Mouse (Mus musculus) right cerebral cortex, postnatal 36 days (tissue): ENCODE data around the gene Crot.
"Not testable (repeated sequence)": the region's sequence is repeated elsewhere in the genome, so short reads cannot be mapped to it uniquely, and the experiment has no call there.

Experiments
- DNase-seq, 2 experiments: peaks; one replicate each; pipeline ENCODE4 v3.0.0; 2022; ENCODE audit warnings: low spot score in 2 of 2, mixed read lengths in 1 of 2

Gene Crot

DNA sequence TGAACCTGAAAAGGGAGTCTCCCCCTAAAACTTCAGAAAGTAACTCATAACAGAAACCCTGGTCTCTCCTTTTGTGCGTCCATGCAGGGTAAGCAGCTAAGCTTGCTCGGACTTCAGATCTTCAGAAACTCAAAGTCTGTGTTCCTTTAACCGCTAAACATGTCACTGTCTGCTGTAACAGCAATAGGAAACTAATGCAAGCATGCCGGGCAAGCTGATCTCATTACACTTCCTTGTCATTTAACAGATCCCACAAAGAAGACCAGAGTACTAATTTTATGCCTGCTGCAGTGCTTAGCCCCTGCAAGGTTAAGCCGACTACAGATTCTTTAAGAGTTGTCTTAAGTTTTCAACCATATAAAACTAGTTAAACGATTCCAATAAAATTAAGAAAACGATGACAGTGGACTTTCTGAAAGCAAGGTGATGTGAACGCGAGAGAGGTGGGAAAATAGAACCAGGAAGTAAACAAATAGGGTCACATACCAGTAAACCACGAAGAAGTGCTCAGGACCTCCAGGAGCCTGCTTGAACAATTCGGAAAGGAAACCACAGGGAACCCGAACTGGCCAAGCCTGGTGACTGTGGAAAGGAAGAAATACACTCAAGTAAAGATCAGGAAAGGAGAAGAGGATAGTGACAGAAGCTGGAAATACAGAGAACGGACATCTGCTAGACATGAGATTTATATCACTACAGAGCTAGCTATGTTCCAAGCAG, 998 bp downstream of the Crot start:
- no peak for DNase-seq

DNA sequence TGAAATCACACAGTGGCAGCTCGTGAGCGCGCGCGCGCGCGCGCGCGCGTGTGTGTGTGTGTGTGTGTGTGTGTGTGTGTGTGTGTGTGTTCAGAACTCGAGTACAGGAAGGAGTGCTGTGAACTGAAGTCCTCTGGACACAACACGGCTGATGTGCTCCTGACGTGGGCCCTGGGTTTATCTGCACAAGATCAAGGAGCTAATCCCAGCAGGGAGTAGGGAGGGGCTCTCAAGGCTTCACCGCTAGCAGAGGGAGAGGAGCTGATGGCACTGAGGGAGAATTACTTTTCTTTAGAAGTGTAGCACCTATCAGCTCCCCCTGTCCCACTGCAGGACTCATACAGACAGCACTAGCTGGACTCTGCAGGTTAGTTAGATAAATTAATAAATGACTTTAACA, 5.5 kb downstream of the Crot start:
- DNase-seq = no peak

DNA sequence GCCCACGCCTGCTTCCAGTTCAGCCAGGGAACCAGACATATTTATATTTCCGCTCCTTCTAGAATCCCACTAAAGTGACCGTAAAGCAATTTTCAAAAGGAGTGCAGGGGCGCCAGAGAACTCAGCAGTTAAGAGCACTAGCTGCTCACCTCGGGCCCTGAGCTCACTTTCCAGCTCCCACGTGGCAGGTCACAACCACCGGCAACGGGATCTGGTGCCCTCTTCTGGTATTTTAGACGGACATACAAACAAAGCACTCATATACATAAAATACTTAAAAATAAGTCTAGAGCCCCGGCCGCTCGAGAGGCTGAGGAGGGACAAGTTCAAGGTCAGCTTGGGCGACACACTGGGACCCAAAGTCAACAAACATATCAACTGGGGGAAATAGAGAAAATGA, 6.6 kb downstream of the Crot start:
- no peak for DNase-seq

DNA sequence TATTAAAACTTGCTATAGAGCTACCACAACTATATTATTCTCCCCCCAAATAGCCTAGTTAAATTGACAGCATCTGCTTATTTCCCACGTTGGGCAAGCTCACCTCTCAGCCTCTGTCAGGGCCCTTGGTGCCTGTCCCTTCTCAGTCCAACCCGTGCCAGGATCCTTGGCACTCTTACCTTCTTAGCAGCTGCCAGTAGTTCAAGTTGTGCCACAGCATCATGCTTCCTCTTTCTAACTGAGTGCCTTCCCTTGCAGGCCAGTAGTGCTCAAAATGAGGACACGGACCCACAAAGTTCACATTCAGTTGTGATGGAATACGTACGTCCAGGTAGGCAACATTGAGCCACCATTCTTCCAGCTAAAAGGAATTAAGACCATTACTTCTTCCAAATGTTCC, 9.2 kb downstream of the Crot start:
- no peak for DNase-seq

DNA sequence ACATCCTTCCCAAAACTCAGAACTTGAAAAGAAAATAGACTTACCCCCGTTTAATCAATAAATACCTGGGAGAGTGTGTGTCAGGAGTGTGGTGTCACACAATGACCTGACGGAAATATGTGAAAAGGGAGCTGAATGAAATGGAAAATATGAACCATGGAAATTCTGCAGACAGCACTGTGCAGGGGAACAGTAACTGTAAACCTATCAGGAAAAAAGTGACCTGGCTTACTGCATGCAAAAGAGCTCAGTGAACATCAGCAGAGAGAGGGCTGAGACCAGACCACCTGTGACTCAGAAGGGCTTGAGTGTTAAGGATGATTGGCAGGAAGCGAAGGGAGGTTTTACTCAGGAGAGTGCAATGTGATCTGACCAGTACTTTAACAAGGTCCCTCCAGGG, 11.7 kb downstream of the Crot start:
- no peak for DNase-seq

DNA sequence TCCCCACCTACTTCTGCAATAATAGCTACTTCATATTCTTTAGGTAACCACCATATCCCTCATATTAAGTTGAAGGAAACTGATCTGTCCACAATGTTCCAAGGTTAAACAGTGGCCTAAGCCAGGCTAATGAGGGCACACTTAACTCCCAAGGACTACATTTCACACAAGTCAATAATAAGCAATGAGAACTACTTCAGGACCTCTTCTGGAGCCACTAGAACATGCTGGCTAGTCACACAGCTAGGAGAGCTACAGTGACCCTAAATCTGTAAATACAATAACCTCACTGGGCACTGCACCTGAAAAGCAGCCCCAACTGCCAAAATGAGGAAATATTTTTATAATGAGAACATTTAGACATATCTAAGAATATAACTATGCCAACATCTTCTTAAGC, 22.4 kb downstream of the Crot start:
- no peak for DNase-seq

DNA sequence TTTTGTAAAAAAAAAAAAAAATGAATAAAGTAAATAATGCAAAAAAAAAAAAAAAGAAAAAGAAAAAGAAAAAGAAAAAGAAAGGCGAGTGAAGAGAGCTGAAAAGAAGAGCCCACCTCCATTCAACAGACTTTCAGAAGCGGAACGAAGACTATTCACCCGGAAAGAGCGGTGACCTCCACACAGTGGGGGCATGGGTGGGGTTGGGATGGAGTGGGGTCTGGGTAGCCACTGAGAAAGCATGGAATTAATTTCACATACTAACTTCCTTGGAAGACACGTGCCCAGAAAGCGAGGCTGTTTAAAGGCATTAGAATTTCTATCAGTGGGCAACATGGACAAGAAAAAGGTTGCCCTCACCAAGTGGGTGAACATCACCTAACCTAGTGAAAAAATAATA, 24.8 kb downstream of the Crot start:
- DNase-seq = no peak

DNA sequence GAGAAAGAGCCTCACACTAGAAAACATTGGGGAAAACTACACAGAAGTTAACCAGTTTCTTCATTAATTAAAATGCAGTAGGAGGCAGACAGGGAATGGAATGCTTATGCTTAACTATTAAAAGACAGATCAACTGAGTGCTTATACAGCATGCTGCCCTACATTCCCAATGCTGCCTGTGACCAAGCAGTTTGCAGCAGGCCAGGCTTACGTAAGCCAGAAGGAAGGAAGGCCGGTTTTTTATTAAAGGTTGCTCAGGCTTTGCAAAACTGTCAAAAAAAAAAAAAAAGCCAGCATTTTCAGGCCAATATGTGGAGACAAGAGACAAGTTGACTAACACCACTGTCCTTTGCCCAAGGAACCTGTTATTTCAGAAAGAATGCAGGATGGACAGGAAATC, 26.4 kb downstream of the Crot start:
- no peak for DNase-seq

DNA sequence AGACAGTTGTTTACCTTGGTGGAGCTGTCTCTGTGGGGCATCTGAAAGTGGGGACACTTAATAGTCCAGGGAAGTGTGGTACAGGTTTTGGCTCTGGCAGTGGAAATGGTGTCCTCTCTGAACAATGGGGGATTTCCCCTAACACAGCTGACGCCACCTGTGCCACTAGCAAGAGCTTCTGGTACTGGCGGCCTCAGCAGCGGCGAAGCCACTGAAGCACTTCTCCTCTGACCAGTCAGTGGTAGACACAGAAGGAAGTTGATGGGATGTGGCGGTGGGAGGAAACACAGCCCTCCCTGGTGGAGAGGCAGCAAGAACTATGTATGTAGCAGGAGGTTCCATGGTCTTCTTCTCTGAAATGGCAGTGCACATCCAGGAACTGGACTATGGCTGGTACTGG, 32.6 kb downstream of the Crot start:
- DNase-seq = no peak

DNA sequence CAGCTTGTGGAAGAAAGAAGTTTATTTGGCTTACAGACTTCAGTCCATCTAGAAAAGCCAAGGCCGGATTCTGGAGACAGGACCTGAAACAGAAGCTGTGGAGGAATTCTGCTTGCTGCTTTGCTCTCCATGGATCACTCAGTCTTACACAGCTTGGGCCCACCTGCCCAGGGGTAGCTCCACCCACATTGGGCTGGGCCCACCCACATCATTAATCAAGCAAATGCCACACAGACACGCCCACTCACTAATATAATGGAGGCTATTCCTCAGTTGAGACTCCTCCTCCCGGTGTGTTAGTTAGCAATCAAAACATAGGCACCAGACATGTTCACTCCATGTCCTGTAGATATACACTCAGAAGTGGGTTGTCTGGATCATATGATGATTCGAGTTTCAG, 36.6 kb downstream of the Crot start:
- no peak for DNase-seq

DNA sequence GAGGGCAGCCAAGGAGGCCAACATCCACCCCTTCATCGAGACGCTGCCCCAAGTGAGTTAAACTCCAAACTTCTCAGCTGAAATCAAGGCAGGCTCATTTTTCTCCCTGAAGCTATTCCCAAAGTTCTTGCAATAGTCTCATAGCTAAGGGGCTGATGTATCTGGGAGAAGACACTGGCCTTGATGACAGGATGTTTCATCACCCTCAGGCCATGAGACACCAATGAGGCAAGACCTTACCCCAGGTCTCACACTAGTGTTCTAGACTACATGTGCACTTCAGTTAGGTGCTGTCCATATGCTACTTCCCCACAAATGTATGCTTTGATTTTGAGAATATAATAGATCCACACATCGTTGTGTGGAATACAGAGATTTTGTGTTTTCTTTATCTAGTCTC, 41.6 kb downstream of the Crot start:
- DNase-seq = no peak

DNA sequence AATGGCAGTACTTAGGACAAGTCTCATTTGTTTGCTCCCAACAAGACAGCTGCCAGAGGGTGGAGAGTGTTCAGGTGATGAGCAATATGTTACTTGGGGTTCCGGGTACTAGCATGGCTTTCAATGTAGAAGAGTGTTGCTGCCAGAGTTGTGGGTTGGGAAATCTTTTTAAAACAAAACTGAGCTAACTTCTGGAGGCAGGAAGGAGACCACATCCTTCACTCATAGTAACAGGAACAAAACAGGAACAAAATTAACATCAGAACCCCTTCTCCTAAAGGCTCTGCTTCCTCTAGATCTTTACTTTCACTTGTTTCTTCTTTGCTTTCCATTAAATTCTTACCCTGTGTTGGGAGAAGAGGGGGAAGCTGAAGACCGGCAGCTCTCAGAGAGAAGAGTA, 43.5 kb downstream of the Crot start:
- no peak for DNase-seq

DNA sequence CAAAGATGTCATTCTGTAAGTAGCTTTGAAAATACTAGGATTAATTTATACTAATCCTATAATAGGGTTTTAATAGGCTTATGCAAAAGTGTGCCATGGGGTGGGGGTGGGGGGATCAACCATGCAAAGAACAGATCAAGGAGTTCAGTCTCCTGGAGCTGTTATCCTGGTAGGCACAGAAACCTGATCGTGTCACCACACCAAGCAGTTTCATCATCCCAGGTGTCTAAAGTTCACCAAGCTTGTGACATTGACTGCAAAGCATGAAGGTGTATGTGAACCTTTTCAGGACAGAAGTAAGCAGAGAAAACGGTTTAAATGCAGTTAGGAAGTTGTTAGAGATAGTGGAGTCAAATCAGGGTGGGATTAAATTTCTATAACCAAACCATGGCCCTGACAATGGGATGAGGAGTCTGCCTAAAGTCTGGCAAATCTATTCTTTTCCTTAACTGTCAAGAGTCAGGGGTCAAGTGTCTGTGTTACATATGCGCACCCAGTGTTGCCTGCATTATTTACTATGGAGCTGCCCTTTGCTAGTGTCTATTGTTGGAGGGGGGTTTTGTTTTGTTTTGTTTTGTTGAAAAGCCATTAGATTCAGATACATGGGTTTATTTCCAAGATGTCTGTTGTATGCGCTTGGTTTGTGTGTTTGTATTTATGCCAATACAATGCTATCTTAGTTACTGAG, 49.6 kb downstream of the Crot start:
- DNase-seq = no peak

DNA sequence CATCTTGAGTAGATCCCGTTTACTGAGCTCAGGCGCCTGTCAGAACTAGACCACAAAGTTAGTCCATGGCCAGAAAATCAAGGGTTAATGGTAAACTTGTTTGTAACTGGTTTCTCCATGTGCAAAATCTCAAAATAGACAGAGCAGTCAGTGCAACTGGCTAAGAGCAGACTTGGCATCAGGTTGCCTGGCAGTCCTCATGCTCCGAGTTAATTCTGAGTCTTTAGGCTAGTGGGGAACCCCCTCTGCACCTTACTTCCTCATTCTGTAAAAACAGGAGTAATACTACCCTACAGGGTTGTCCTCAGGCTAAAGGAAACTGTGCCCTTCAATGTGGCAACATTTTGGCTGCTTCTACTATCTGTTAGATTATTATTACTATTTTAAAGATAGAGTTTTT, 53.3 kb downstream of the Crot start:
- no peak for DNase-seq

DNA sequence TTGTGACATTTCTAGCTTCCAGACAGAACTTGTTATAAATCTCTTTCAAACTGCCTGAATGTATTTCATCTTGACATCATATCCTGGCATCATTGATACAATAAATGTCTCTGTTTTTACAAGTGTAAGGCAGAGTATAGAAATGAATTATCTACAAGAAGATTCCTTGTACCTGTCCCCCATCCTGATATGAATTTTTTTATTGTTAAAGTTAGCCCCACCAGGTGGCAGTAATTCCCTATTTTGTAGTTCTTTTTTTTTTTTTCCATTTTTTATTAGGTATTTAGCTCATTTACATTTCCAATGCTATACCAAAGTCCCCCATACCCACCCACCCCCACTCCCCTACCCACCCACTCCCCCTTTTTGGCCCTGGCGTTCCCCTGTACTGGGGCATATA, 55.9 kb downstream of the Crot start:
- DNase-seq = not testable (repeated sequence)

DNA sequence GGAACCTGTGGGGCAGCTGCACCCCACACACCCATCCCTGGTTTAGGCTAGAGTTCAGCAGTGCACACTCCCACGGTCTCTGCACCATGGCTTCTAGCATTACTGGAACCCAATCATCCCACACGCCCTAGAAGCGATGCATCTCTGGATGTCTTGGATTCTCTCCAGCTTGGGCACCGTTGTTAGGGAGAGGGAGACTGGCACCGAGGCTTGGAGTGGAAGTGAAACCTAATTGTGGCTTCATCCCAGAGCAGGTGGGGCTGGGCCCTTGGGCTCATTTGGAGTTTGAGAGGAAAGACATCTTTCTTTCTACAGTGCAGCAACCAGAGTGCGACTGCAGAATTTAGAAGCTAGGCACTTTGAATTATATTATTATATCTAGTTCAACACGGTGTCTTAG, 59.2 kb downstream of the Crot start:
- DNase-seq = no peak

DNA sequence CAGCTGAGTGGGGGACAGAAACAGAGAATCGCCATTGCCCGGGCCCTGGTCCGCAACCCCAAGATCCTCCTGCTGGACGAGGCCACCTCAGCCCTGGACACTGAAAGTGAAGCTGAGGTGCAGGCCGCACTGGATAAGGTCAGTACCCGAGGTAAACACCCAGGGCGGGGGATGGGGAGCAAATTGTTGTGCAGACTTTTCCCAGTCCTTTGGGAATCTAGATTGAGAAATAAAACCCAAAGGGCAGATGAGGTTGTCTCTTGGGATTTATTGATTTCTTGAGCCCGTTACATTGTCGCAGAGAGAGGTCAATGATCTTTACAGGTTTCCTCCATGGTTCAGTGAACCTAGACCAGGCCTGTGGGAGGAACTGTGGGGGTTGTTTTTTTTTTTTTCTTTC, 68.7 kb downstream of the Crot start:
- DNase-seq = no peak

DNA sequence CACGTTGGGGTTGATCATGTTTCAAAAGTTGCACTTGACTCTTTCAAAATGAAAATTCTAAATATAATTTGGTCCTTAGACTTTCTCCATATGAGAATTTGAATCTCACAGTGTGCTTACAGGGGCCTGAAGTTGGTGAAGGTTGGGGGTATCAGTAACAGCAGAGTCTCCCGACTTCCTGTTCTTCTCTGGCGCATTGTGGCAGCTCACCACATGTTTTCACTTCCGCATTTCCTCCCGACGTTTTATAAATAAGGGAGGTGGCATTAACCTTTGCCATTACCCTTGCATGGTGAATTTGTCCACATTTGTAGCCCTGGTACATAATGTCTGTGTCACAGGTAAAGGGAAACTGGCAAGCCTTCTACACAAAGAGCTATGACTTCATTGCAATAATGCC, 80.1 kb downstream of the Crot start:
- DNase-seq = no peak

DNA sequence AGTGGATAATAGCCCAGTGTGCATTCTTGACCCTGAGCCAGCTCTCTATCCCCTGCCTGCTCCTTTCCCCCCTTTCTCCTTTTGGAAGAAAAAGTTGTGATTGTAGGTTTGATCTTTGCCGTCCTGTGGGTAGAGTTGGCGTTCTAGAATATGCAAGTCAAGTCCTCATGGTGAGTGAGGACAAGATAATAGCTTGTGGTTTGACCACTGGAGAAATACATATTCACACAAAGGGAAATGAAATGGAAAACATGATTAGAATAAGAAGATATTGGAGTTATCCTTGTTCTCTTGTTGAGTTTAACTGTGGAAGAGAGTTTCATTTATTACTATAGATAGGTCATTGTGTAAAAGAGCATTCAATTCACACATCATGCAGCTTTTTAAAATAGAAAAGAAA, 80.7 kb downstream of the Crot start:
- DNase-seq = no peak
